Mouse (Mus musculus) cerebellum, adult 2 months (tissue): ENCODE data around the gene Tspo2.

Experiments
- CTCF ChIP-seq: fragments of 200-500 bp; IDR thresholded peaks from 2 replicates; pipeline ENCODE4 v1.5.1; 2011; ENCODE audit warnings: low read depth, mild to moderate bottlenecking, control low read depth, low read length, moderate library complexity, borderline replicate concordance; ENCODE audit not compliant: insufficient read depth
- POLR2A ChIP-seq: fragments of 200-500 bp; IDR thresholded peaks from 2 replicates; pipeline ENCODE4 v1.6.1; 2011; ENCODE audit warnings: low read length, control low read depth, borderline replicate concordance; ENCODE audit not compliant: insufficient read depth

DNA sequence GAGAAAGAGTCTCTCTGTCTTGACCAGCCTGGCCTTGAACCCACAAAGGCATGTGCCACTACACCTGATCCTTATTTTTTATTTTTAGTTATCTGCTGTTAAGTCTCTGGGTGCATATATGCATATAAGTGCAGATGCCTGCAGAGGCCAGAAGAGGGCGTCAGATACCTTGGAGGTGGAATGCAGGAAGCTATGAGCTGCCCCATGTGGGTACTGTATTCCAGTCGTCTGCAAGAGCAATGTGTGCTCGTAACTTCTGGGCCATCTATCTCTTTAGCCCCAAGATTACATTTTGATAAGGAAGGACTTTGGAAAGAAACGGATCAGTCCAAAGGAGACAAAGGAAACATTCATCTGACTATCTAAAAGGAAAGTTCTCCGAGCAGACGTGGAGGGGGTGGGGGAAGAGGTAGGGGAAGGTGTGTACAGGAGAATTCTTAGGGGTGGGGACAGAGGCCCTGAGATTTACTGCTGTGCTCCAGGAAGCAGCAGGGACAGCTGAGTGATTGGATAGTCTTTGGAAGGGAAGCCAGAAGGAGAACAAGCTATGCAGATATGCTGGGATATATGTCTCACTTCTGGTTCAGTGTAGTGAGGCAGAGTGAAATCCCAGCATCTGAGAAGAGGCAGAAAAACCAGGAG is 17.5 kb downstream of the Tspo2 start:
- TF ChIP-seq POLR2A, result no peak
- TF ChIP-seq CTCF, result no peak
